Mouse (Mus musculus) T-helper 17 cell (primary cell): ENCODE measurements around the gene Shc2.

Experiments
- in situ Hi-C, 2 experiments: fragments of 300-600 bp; cut with MboI, MseI; formaldehyde crosslinking; loops; 1 replicate in 1 of 2; 2 replicates in 1 of 2; pipeline ENCODE4 v1.15.1; 2025; ENCODE audit warnings: high pct_unique_total_duplicates in 2 of 2

Gene Shc2

DNA sequence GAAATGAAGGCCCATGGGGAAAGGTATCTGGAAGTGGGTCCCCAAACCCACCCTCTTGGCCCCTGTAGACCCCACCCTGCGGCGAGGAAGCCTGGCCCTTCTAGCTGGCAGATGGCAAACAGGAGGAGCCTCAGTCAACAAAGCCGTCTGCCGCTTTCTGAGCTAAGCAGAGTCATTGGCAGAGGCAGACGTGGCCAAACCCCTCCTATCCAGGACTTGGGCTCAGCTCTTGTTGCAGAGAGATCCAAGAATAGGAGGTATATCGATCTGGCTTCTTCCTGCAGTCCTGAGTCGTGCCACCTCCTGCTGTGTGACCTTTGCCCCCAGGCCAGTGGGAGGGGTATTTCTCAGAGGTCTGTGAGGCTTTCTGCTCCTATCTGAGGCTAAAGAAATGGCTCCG is 21.9 kb downstream of the Shc2 start:
- in situ Hi-C loops: no loop called here

DNA sequence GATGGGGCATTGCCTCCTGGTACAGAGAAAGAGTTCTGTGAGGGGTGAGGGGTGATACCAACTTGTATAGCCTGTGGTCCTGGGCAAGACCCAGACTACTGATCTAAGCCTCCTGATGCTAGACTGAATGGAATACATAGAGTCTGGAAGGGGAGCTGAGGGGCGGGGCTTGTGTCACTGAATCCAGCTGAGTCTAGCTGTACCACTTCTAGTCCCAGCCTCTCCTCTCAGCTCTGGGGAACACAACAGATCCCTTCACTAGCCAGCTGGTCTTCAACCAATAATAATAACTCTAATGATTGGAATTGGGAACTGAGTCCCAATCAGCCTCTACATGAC is 23.4 kb downstream of the Shc2 start:
- in situ Hi-C loops: no loop called here

DNA sequence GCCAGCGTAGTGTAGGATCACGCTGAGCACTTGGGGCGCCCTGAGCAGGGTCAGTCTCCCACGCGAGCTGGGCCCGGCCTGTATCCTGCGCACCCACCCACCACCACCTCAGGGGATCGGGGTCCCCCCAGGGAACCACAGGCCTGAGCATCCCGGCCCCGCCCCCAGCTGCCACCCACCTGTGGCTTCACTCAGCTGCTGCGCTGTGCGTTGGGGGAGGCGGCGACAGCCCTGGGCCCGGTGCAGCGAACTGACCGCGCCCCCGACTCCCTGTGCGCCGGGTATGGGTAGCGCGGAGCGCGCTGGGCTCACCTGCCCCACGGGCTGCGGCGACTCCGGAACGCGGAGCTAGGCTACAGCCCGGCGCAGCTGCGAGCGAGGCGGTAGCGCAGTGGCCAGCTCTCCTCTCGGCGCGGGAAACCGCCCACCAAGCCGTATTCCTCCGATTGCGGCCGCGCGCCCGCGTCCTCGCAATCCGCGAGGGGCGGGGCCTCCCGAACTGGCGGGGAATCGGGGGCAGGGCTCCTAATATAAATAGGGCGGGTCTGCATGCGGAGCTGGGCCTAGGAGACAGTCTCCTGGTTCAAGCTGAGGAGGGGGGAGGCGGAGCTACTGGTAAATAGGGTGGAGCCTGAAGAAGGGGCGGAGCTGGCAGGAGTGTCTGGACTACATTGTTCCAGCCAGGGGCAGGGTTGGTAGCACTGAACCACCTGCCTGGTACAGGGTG is 24.0 kb downstream of the Shc2 start, which contains the start of gene C2cd4c:
Gene C2cd4c, minus strand, starts transcription at position 448 of the 727 bp plus-strand sequence.
- in situ Hi-C loops: no loop called here

DNA sequence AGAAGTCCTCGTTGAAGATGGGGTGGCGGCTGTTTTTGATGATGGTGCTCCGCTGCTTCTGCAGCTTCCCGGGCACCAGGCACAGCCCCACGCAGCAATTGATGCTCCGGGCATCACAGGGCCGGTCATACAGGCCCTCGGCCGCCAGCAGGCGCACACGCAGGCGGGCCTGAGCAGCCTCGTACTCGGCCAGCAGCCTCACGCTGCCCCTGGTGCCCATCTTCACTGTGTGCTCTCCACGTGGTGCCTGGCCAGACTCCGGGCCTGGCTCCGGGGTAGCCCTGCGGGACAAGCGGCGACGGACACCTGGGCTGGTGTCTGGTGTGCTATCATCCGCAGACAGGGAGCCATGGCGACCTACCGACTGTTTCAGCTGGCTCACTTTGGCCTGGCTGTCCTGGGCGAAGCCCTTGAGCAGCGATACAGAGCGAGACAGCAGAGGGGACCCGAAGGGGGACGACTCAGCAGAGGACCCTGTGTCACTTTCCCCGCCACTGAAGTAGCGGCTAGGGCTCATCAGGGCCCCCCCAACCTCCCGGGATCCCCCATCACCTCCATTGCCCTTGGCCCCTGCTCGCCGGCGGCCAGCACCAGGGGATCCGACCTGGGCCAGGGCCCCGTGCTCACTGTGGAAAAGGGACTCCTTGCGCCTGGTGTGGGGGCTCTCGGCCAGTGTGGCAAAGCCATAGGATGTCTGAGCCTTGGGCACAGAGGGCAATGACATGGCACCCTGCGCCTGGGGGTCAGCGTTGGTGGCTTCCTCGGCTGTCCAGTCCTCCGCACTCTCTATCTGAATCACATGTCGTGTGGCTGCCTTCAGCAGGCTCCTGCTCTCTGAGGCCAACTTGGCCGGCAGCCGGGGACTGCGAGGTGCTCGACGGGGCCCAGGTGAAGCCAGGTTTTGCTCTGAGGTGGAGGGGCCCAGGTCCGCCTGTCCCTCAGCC is 25.3 kb downstream of the Shc2 start:
- in situ Hi-C loops: no loop called here

DNA sequence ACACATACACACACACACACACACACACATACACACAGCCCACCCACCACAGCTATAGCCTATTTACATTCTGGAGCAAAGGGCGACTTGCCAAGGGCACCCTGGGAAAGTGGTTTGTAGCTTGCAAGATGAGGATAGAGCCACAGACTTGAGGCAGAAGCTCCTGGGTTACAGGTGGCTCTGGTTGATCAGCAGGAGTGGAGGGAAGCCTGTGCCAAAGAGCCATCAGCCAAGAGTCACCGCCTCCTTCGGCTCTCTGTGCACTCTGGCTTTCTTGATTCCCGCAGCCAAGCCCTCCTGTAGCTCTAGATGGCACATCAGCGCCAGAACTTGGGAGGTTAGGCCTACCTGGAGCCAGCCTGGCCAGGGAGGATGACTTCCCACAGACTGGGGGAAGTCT is 26.4 kb downstream of the Shc2 start:
- in situ Hi-C loops: no loop called here

DNA sequence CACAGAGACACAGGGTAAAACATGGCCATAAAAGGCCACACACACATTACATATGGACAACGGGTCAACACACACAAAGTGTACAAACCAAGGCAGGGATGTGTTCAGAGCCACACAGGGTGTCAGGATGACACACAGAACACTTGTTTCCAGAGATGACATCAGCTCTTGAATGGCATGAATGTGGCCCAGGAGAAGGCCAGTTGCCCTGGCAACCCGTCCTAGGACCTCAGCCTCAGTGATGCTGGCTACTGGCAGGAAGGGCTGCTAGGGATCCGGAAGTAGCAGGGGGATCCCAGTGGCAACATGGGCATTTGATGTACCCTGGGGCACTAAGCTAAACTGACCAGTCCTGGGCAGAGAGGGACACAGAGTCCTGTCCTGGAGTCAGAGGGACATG is 28.4 kb downstream of the Shc2 start:
- in situ Hi-C loops: loop anchor here in 1 of 2 experiments (10.0 kb wide), 1 partner anchor 1964 kb away; no protein-coding TSS in a partner anchor

DNA sequence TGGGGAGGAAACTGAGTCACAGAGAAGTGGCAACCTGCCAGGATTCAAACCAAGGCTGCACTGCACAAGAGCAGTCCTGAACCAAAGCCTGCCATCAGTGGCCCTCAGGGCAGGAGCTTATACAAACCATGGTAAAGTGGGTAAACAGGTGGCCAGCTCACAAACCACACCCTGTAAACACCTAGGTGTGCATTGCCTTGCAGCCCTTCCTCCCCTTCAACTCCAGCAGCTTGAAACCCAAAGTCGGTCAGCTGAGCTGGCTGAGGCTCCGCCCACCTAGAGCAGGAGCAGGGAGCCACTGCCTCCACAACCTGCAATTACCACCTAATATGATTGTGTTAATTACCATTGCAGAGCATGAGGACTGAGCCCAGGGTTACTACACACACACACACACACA is 29.8 kb downstream of the Shc2 start:
- in situ Hi-C loops: loop anchor here in 1 of 2 experiments (10.0 kb wide), 1 partner anchor 1963 kb away; no protein-coding TSS in a partner anchor

DNA sequence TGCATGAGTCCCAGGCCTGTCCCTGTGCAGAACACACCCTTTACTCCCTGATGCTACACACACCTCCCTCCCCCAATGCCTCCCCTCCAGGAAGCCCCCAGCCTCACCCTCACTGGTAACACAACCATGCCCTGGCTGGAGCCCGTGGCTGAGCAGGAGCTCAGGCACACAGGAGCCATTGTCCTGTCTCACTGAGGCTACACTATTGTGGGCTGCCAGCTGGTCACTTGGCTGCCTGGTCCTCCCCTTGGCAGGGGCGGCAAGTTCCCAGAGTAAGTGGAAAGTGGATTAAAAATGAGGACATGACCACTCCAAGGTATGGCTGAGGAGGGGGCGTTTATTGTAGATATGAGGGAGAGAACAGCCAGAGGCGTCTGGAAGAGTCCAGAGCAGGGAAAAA is 31.2 kb downstream of the Shc2 start:
- in situ Hi-C loops: loop anchor here in 1 of 2 experiments (10.0 kb wide), 1 partner anchor 1962 kb away; no protein-coding TSS in a partner anchor

DNA sequence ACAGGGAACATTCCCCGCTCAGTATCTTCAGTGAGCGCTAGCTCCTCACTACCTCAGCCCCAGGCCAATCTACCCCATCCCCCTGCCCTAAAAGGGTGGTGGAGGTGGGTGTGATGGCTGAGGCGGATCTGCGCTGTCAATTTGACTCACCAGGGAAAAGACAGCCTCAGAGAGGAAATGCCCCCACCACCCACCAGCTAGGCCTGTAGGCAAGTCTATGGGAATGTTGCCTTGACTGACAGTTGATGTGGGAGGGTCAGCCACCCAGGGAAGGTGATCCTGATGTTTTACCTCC is 39.8 kb downstream of the Shc2 start:
- in situ Hi-C loops: loop anchor here in 1 of 2 experiments (10.0 kb wide), 1 partner anchor 57 kb away; no protein-coding TSS in a partner anchor

DNA sequence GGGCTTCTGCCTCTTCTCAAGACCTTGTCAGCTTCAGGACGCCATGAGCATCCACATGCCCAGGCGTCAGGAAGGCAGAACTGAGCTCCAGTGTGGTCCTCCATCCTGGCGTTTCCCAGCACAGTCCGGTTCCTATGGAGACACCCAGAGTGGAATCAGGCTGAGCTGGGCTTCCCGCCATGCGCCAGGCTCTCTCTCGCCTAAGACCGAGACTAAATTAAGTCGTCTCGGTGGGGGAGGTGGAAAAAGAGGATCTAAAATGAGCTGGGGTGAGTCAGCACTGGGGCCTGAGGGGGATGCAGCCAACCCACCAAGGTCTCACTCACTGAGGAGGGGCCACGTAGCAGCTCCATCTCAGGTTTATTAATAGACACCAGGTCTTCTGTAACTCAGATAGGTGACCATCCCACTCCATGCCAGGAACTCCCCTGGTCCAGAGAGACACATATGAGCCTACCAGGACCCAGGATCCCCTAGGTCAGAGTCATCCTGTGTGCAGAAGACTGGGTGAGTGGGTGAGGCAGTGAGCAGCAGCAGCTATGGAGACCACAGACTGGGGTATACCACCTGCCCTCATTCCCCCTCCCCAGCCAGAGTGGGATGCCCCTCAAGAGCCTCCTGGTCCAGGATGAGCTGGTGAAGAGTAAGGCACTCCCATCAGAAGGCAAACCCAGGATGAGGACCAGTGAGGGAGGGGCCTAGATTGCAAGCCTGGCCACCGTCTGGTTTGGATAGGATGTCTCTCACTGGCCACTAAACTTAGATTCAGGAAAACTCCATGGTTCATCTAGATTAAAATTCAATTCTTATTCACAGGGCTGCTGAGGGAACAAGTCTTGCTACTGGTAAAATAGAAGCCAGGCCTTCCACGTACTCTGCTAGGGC is 40.4 kb downstream of the Shc2 start:
- in situ Hi-C loops: loop anchor here in 1 of 2 experiments (10.0 kb wide), 1 partner anchor 58 kb away; no protein-coding TSS in a partner anchor

DNA sequence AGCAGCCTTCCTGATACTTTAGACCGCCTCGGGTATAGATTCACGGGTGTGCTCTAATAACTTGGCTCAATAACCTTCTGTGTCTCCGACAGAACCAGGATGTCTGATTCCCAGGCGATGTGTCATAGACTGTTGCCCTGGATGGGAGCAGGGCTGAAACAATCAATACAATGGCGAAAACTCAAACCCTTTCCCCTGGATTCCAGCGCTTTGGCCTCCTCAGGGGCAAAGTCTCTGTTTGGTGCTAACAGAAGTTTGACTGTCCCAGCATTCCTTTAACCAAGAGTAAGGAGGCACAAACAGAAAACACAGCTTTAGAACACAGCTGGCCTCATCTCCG is 42.2 kb downstream of the Shc2 start:
- in situ Hi-C loops: loop anchor here in 1 of 2 experiments (10.0 kb wide), 1 partner anchor 59 kb away; no protein-coding TSS in a partner anchor

DNA sequence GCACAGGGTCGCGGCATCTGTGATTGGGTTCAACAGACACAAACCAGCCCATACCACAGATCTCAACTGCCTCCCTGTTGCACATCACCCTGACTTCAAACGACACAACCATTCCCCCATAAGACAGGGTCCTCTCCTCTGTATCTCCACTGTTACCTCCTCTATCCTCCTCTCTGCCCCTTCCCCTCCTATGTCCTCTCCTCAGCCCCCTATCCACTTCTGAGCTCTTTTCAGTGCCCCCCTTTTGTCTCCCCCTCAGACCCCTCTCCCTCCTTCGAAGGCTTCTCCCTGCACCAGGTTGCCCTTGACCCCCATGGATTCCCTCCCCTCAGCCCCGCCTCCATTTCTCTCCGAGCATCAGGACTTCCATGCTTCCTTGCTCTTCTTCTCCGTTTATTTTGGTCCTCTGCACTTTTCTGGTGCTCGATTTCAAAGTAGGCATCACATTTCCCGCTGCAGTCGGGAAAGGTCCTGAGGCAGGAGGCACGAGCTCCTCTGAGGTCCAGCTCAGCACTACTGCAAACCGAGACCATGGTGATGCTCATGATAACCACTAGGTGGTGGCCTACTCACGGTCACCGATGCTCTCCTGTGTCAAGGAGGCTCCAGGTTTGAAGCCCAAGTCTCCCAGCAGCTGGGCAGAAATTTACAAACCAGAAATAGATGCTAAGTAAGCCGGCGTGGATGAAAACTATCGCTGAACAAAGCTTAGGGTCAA is 42.7 kb downstream of the Shc2 start:
- in situ Hi-C loops: loop anchor here in 1 of 2 experiments (10.0 kb wide), 1 partner anchor 60 kb away; no protein-coding TSS in a partner anchor

DNA sequence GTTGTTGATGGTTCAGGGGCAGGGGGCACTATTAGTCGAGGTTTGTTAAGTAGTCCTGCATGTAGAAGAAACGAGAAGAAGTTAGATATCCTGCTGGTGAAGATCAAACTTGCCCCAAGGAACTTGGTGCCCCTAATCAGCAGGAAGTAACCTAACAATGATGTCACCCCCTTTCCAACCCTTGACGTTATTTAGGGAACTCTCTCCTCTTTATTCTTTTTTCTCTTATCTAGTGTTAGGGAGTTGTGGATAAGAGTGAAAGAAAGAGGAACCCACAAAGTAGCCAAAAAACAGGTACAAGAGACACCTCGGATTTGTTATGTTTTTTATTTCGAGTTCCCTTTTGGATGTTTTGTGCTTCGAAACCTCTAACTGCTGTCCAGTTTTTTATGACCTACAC is 43.6 kb downstream of the Shc2 start:
- in situ Hi-C loops: loop anchor here in 1 of 2 experiments (10.0 kb wide), 1 partner anchor 61 kb away; no protein-coding TSS in a partner anchor

DNA sequence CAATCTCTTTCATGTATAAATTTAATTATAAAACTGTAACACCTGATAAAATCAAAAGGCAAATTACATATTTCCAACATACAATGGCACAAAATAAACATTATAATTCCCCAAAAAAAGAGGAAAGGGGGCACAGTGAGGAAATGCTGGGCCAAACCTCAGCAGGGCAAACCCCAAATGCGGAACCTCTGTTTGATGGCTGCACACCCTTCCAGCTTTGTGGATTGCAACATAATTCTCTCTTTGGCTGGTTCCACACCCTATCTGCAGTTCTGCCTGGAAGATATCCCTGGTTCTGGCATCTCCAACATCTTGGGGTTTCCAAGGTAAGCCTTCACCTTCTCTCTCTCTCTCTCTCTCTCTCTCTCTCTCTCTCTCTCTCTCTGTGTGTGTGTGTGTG is 47.0 kb downstream of the Shc2 start:
- in situ Hi-C loops: loop anchor here in 1 of 2 experiments (10.0 kb wide), 1 partner anchor 64 kb away; no protein-coding TSS in a partner anchor

DNA sequence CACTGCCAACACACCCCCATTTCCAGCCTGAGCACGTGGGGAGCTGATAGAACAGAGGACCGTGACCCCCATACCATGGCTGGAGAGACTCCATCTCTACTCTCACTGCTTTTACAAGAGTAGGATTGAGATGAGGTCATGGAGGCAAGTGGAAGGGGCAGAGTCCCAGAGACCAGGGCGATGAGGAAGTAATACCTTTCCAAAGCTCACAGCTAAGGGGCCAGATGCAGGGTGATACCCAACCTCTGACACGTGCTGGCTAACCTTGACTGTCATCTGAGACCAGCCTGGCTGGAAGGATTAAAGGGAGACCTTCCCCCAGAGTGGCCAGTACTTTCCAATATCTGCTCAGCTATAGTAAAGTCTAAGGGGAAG is 50.0 kb downstream of the Shc2 start:
- in situ Hi-C loops: no loop called here

DNA sequence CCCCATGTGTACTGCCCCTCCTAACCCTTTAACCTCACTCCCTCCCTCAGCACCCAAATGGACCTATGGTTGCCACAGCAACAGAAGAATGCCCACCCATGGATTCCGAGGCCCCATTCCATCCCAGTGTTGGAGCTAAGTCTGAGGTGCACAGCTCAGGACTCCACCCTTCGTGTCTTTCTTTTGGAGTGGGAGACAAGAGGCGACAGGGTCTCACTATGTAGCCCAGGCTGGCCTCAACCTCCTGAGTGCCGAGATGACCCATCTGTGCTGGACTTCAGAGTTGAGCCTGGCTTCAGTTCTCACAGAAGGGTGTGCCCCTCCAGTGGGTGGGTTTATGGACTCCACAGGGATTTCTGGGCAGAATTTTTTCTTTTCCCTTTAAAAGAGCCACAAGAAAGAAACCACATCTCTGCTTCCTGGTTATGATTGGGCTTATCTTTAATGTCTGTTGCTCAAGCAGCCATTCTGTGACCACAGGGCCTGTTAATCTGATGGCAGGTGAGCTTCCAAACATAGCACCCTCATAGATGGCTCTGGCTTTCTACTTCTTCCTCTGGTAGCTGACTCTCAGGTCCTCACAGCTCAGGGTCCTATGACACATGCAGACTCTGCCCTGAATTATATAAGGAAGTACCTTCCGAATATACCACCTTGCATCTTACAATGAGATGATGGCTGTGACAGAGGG is 50.5 kb downstream of the Shc2 start, which contains the start of gene Theg:
Gene Theg, minus strand, starts transcription at position 271 of the 691 bp plus-strand sequence.
- in situ Hi-C loops: no loop called here

DNA sequence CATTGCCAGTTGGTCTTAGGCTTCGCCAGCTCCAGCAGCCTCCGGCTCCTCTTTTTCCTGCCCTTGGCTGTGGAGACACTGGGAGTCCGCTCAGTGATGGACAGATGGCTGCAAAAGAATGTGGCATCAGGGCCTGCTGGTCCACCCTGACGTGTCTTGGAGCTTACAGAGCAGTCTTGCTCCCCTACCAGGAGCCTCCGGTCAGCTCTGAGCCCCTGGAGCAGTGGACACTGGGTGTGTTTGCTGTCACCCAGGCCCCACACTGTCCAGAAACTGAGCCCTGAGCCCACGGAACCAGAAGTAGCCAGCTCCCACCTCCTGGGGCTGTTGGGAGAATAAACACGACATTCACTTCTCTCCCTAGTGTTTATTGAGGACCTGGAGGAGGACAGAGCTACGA is 51.5 kb downstream of the Shc2 start:
- in situ Hi-C loops: no loop called here

DNA sequence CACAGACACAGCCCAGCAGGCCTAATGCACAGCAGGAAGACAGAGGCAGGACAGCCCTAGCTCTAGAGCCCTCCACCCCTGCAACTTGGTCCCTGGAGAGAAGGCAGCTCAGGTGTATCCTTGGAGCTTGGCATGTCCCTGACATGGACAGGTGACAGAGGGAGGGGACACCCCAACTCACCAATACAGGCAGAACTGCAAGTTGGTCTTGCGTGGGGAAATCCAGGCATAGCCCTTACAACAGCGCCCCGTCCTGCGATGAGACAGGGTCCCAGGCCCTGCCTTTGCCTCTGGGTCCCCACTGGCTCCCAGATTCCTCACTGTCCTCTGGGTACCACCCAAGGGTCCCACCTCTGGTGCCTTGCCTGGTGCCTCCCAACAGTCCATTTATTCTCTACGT is 52.0 kb downstream of the Shc2 start:
- in situ Hi-C loops: no loop called here

DNA sequence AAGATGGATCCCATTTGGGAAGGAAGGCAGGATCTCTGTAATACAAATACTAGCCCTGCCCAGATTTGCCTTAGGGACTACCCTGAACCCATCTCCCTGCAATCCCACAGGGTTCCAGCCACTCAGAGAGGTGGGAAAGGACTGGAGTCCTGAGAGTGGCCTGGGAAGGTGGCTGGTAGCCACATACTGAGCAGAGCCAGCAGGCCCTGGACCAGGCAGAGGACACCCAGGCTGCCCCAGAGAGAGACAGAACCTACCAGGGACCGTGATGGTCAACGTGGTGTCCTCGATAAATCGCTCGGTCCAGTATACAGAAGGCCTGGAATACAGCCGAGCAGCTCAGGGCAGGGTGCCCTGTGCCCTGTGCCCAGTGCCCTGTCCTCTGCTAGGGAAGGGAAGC is 52.6 kb downstream of the Shc2 start:
- in situ Hi-C loops: no loop called here

DNA sequence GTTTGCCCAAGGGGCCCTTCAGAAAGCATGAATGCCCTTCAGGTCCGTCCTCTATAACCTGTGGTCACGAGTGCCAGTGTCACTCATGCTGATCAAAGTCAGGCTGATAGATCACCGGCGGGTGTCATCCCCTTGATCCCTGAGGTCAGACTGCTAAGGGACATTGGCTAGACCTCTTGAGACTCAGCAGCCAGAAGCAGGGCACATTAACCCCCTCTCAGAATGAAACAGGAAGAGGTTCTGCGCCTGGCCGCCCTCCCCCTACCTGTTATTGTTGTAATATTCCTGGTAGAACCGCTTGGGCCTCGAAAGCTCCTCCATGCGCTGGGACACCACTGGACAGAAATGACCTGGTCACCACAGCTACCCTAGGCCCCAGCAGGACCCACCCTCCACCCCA is 53.3 kb downstream of the Shc2 start:
- in situ Hi-C loops: no loop called here
